Mouse (Mus musculus) E14TG2a.4 (cell line): ENCODE results near the gene Eif4a1.

Experiments used
- CTCF ChIP-seq: conservative IDR thresholded peaks from 2 replicates; pipeline ENCODE4 v1.5.1; 2014; ENCODE audit warnings: low read length
- POU5F1 ChIP-seq: IDR thresholded peaks from 2 replicates; pipeline ENCODE4 v1.6.1; 2014; ENCODE audit warnings: low read length, borderline replicate concordance

DNA sequence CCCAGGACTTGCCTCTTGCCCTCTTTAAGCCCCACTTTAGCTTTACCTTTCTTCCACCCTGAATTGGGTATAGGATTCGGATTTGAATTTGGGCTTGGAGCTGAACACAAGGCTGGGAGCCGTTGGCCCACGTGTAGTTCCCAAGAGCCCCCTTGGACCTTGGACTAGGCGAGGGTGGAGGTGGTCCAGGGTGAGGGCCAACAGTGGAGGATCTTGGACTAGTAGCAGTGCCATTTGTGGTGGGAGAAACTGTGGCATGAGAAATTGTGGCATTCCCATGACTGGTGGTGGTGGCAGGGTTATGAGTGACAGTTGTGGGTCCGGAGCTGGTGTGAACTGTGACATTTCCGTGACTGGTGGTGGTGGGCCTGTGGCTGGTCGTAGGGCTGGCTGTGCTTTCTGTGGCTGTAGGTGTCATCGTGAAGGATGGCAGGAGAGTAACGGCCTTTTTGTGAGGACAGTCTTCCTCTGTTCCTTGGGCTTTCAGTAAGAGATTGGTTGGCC lies 6.7 kb downstream of the Eif4a1 start:
- TF ChIP-seq CTCF: no peak
- TF ChIP-seq POU5F1: no peak
